Mouse (Mus musculus): Measurements from ENCODE around the gene Fzd4.

DNA sequence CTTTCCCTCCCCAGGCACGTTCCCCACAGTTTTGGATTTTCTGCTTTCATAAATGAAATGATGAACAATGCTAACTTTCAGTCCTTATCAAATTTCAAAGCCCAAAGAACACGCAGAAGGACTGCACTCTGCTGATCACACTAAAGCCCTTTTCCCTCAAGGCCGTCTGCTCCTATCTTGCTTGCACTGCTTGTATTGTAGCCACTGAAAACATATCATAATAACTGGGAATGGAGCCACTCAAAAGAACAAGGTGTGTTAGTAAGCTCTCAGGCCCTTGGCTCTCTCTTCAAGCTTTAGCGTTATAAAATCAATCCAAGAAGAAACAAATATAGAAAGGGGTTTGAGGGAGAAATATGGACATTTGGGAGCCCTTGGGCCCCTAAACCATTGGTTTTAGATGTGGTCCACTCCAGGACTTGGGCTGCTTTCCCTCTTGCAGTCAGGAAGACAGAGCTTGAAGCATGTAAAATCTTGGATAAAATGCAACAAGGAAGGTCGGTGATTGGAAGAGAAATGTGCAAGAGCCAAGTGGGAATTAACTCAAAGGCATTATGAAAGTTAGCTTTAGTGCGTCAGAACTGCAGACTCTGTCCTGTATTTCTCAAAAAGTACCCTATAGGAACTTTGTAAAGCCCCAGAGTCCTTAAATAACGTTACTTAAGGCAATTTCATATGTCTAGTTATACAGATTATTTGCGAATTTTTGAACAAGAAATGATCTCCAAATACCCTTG is 48.5 kb upstream of the Fzd4 start:
- TF ChIP-seq POLR2A (IDR thresholded peaks at IDR 0.05; ENCODE audit: insufficient read depth, low read depth, low read length) (no peak), CTCF (IDR thresholded peaks at IDR 0.05; ENCODE audit: insufficient read depth, low read depth, low read length) (no peak)
